Mouse (Mus musculus) spleen, adult 2 months (tissue): Measurements from ENCODE around the gene Wfikkn2. TPM values are rescaled to one million over a fixed set of nuclear protein-coding genes. Genes with fewer than 3 reads are reported as not detected.

Experiments used
- DNase-seq, 2 experiments: peaks; one replicate each; pipeline versions ENCODE4 v3.0.0 to v3.0.0-alpha.2; 2012 to 2021; ENCODE audit warnings: low spot score in 2 of 2, low read depth in 1 of 2
- H3K27ac ChIP-seq: fragments of 200-500 bp; 2 replicates; pipeline ENCODE4 v1.5.1; 2012; ENCODE audit warnings: low read length, inconsistent platforms; ENCODE audit not compliant: insufficient read depth
- H3K27me3 ChIP-seq: fragments of 200-500 bp; 2 replicates; pipeline ENCODE4 v1.6.1; 2012; ENCODE audit warnings: mild to moderate bottlenecking, moderate library complexity, low read length, inconsistent platforms; ENCODE audit not compliant: control insufficient read depth, insufficient read depth
- H3K36me3 ChIP-seq: fragments of 200-500 bp; 2 replicates; pipeline ENCODE4 v1.6.1; 2012; ENCODE audit warnings: mild to moderate bottlenecking, low read length, inconsistent platforms; ENCODE audit not compliant: control insufficient read depth, insufficient read depth
- H3K4me1 ChIP-seq: fragments of 200-500 bp; 2 replicates; pipeline ENCODE4 v1.6.1; 2011; ENCODE audit warnings: inconsistent platforms; ENCODE audit not compliant: control insufficient read depth, insufficient read depth, insufficient read length
- H3K4me3 ChIP-seq: fragments of 200-500 bp; 2 replicates; pipeline ENCODE4 v1.5.1; 2011; ENCODE audit warnings: mild to moderate bottlenecking, inconsistent platforms; ENCODE audit not compliant: insufficient read depth, insufficient read length; ENCODE audit errors: extremely low read depth
- CTCF ChIP-seq: fragments of 200-500 bp; IDR thresholded peaks from 2 replicates; pipeline ENCODE4 v1.5.1; 2011; ENCODE audit warnings: mild to moderate bottlenecking, inconsistent platforms; ENCODE audit not compliant: insufficient read depth, insufficient read length, insufficient replicate concordance; ENCODE audit errors: extremely low read depth
- POLR2A ChIP-seq: fragments of 200-500 bp; IDR thresholded peaks from 2 replicates; pipeline ENCODE4 v1.6.1; 2011; ENCODE audit warnings: low read depth, low read length, inconsistent platforms
- WGBS: fragments of 180-500 bp; shearing (Covaris S2); methylation state at CpG from one replicate; pipeline ENCODE4 v1.1.7; 2018; 5-methylcytosine and 5-hydroxymethylcytosine counted together
- polyA plus RNA-seq: library from polyadenylated mRNA; depleted of rRNA; stranded (reverse); fragments of >200 nt; gene quantifications from 2 replicates; pipeline ENCODE4 v1.2.3, GENCODE M21; 2012

Gene Wfikkn2
- polyA plus RNA-seq, 1 experiment: 0.69 TPM

- peak; percentile 15 to 44 for DNase-seq
- Histone ChIP-seq H3K27ac (no peak overlapping the region), H3K27me3 (no peaks in the 10 kb centered on the region), H3K4me3 (no peak overlapping the region), H3K36me3 (no peaks in the 10 kb centered on the region), H3K4me1 (no peaks in the 10 kb centered on the region)
- no peak for TF ChIP-seq POLR2A
- peak; percentile 25; the same call in 1 of the 2 replicates for TF ChIP-seq CTCF
- 21% methylated on average over 7 of the region's 7 CpGs for WGBS
These were observed 19.8 kb downstream of the Wfikkn2 start for GRCm38 (mm10) chr11:94225985-94226384.

DNA sequence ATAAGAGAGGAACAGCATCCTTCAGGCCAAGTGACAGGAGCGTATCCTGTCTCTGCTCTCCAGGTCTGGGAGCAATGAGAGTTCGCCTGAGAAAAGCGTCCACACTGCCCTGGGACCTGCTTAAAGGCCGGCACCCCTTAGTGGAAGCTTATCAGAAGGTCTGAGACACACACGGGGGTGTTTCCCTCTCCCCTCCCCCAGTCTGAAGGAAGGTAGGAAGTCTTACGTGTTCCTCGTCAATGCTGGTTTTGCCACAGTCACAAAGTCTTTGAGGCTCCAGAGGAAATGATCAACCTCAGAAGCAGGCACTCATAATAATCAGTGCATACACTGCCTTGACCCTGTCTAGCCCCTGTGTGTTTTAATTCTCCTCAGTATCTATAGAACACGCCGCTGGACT is 22.3 kb downstream of the Wfikkn2 start:
- no peak overlapping the region for H3K4me3 ChIP-seq
- TF ChIP-seq CTCF (no peak), POLR2A (no peak)
- DNase-seq: no peak
- H3K27ac ChIP-seq: no peak overlapping the region
- H3K36me3 ChIP-seq: no peaks in the 10 kb centered on the region
- WGBS: 63% methylated on average over 9 of the region's 9 CpGs
- H3K27me3 ChIP-seq: no peaks in the 10 kb centered on the region
- H3K4me1 ChIP-seq: no peaks in the 10 kb centered on the region

DNA sequence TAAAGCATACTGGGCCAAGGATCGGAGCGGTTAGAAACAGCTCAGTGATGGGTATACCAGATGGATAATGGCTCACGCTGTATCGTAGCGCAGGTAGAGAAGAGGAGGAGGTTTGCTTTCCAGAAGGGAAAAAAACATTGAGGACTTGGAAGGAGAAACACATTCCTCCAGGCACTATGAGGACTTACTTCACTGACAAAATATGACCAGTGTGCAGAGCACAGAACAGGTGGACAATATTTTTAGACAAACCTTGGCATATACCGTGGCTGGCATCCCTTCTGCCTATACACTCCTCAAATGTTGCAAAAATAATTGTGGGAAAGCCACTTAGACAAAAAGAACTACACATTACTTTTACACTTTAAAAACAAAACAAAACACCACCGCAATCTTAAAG is 24.5 kb downstream of the Wfikkn2 start:
- TF ChIP-seq POLR2A: no peak
- no peak for TF ChIP-seq CTCF
- Histone ChIP-seq H3K27me3 (no peaks in the 10 kb centered on the region), H3K4me1 (no peaks in the 10 kb centered on the region), H3K27ac (no peak overlapping the region), H3K4me3 (no peak overlapping the region), H3K36me3 (no peaks in the 10 kb centered on the region)
- WGBS: 92% methylated on average over 7 of the region's 7 CpGs
- DNase-seq: no peak

GRCm38 (mm10) chr11:94216247-94216646 is 29.6 kb downstream of the Wfikkn2 start:
- Histone ChIP-seq H3K27ac (no peak overlapping the region), H3K36me3 (peaks cover 10% of the 10 kb centered on the region; the same call in 1 of the 2 replicates), H3K4me3 (no peak overlapping the region), H3K4me1 (peaks cover 1% of the 10 kb centered on the region; the same call in 1 of the 2 replicates), H3K27me3 (no peaks in the 10 kb centered on the region)
- no peak for DNase-seq
- TF ChIP-seq POLR2A (no peak), CTCF (no peak)
- 67% methylated on average over 2 of the region's 2 CpGs for WGBS

DNA sequence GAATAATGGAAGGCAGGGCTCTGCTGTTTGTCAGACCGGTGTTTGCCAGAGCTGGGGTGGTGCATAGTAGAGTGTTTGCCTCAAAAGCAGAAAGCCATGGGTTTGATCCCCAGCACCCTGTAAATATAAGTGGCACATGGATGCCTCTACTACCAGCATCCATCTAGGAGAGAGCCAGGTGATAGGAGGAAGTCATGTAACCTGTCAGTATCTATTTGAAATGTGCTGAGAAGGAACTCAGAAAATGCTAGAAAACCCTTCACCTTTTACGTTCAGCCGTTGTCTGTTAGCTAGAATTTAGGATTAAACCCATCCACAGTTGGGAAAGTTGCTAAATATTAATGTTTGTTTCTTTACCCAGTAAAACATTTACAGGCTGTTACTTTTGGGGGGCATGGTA is 30.2 kb downstream of the Wfikkn2 start:
- DNase-seq: no peak
- Histone ChIP-seq H3K27me3 (no peaks in the 10 kb centered on the region), H3K4me1 (peaks cover 1% of the 10 kb centered on the region; the same call in 1 of the 2 replicates), H3K27ac (no peak overlapping the region), H3K4me3 (no peak overlapping the region), H3K36me3 (peaks cover 10% of the 10 kb centered on the region; the same call in 1 of the 2 replicates)
- WGBS: 97% methylated on average over 3 of the region's 3 CpGs
- TF ChIP-seq CTCF (no peak), POLR2A (no peak)

DNA sequence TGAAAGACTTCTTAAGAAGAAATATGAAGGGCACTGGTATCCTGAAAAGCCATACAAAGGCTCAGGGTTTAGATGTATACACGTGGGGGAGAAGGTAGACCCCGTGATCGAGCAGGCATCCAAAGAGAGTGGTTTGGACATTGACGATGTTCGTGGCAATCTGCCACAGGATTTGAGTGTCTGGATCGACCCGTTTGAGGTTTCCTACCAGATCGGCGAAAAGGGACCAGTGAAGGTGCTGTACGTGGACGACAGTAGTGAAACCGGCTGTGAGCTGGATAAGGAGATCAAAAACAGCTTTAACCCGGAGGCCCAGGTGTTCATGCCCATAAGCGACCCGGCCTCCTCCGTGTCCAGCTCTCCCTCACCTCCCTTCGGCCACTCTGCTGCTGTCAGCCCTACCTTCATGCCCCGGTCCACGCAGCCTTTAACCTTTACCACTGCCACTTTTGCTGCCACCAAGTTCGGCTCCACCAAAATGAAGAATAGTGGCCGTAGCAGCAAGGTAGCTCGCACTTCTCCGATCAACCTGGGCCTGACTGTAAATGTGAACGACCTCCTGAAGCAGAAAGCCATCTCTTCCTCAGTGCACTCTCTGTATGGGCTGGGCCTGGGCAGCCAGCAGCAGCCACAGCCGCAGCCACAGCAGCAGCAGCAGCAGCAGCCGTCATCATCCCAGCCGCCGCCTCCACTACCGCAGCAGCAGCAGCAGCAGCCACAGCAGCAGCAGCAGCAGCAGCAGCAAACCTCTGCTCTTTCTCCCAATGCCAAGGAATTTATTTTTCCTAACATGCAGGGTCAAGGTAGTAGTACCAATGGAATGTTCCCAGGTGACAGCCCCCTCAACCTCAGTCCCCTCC is 31.8 kb downstream of the Wfikkn2 start:
- Histone ChIP-seq H3K4me3 (no peak overlapping the region), H3K36me3 (peaks cover 10% of the 10 kb centered on the region; the same call in 1 of the 2 replicates), H3K4me1 (peaks cover 1% of the 10 kb centered on the region; the same call in 1 of the 2 replicates), H3K27me3 (no peaks in the 10 kb centered on the region), H3K27ac (no peak overlapping the region)
- no peak for TF ChIP-seq POLR2A
- TF ChIP-seq CTCF: no peak
- 96% methylated on average over 29 of the region's 29 CpGs for whole genome bisulfite sequencing
- DNase-seq: no peak

GRCm38 (mm10) chr11:94212997-94213396 is 32.8 kb downstream of the Wfikkn2 start:
- Histone ChIP-seq H3K4me3 (no peak overlapping the region), H3K27me3 (no peaks in the 10 kb centered on the region), H3K4me1 (peaks cover 1% of the 10 kb centered on the region; the same call in 1 of the 2 replicates), H3K36me3 (peaks cover 10% of the 10 kb centered on the region; the same call in 1 of the 2 replicates), H3K27ac (no peak overlapping the region)
- no peak for DNase-seq
- TF ChIP-seq POLR2A (no peak), CTCF (no peak)
- 89% methylated on average over 4 of the region's 4 CpGs for WGBS
